Mouse (Mus musculus): ENCODE data around the gene Atp11b. TPM values are rescaled to one million over a fixed set of nuclear protein-coding genes. Genes with fewer than 3 reads are reported as not detected.

Gene Atp11b
- polyA plus RNA-seq, 2 experiments: 37.3 to 49.0 TPM

- no peaks in the 10 kb centered on the region for H3K4me1 ChIP-seq (ENCODE audit: control insufficient read depth, insufficient read depth, low read length)
- no peak overlapping the region for H3K9ac ChIP-seq (ENCODE audit: low read depth, low read length, severe bottlenecking)
- H3K4me2 ChIP-seq (replicated peaks; ENCODE audit: low read depth, low read length, severe bottlenecking): no peak overlapping the region
- H3K9me3 ChIP-seq (ENCODE audit: control insufficient read depth, low read length): no peaks in the 10 kb centered on the region
- DNase-seq (ENCODE audit: low spot score) (no peak), ATAC-seq (ENCODE audit: low FRiP score, low read depth) (no peak)
- no peak for TF ChIP-seq POLR2A (IDR thresholded peaks at IDR 0.05; ENCODE audit: borderline replicate concordance, extremely low read depth, insufficient read depth, insufficient read length)
- H3K27ac ChIP-seq (replicated peaks; ENCODE audit: low read depth, low read length): no peak overlapping the region
- 84% methylated on average over 3 of the region's 3 CpGs for whole genome bisulfite sequencing
- H3K4me3 ChIP-seq (replicated peaks; ENCODE audit: low read length): no peak overlapping the region
- H3K27me3 ChIP-seq (ENCODE audit: control insufficient read depth, insufficient read depth, low read length): no peaks in the 10 kb centered on the region
- H3K36me3 ChIP-seq (ENCODE audit: control insufficient read depth, insufficient read depth, low read length): no peaks in the 10 kb centered on the region
Observed at GRCm38 (mm10) chr3:35779748-35780147, 25.8 kb downstream of the Atp11b start.

- peaks cover 35% of the 10 kb centered on the region for H3K36me3 ChIP-seq (ENCODE audit: control insufficient read depth, insufficient read depth, low read length)
- no peak overlapping the region for H3K9ac ChIP-seq (ENCODE audit: low read depth, low read length, severe bottlenecking)
- WGBS: 87% methylated on average over 2 of the region's 2 CpGs
- ATAC-seq (ENCODE audit: low FRiP score, low read depth) (no peak), DNase-seq (ENCODE audit: low spot score) (no peak)
- no peak overlapping the region for H3K4me3 ChIP-seq (replicated peaks; ENCODE audit: low read length)
- H3K9me3 ChIP-seq (ENCODE audit: control insufficient read depth, low read length): no peaks in the 10 kb centered on the region
- H3K4me2 ChIP-seq (replicated peaks; ENCODE audit: low read depth, low read length, severe bottlenecking): no peak overlapping the region
- no peak overlapping the region for H3K27ac ChIP-seq (replicated peaks; ENCODE audit: low read depth, low read length)
- H3K27me3 ChIP-seq (ENCODE audit: control insufficient read depth, insufficient read depth, low read length): no peaks in the 10 kb centered on the region
- no peaks in the 10 kb centered on the region for H3K4me1 ChIP-seq (ENCODE audit: control insufficient read depth, insufficient read depth, low read length)
- TF ChIP-seq POLR2A (IDR thresholded peaks at IDR 0.05; ENCODE audit: borderline replicate concordance, extremely low read depth, insufficient read depth, insufficient read length): no peak
Observed at GRCm38 (mm10) chr3:35802040-35802439, 48.1 kb downstream of the Atp11b start.

GRCm38 (mm10) chr3:35819887-35820286 is 66.0 kb downstream of the Atp11b start:
- Histone ChIP-seq H3K9ac (ENCODE audit: low read depth, low read length, severe bottlenecking) (no peak overlapping the region), H3K4me3 (replicated peaks; ENCODE audit: low read length) (no peak overlapping the region), H3K27ac (replicated peaks; ENCODE audit: low read depth, low read length) (no peak overlapping the region), H3K36me3 (ENCODE audit: control insufficient read depth, insufficient read depth, low read length) (peaks cover 26% of the 10 kb centered on the region), H3K27me3 (ENCODE audit: control insufficient read depth, insufficient read depth, low read length) (no peaks in the 10 kb centered on the region), H3K4me1 (ENCODE audit: control insufficient read depth, insufficient read depth, low read length) (no peaks in the 10 kb centered on the region), H3K9me3 (ENCODE audit: control insufficient read depth, low read length) (no peaks in the 10 kb centered on the region), H3K4me2 (replicated peaks; ENCODE audit: low read depth, low read length, severe bottlenecking) (no peak overlapping the region)
- DNase-seq (ENCODE audit: low spot score): no peak
- 94% methylated on average over 3 of the region's 3 CpGs for WGBS
- no peak for TF ChIP-seq POLR2A (IDR thresholded peaks at IDR 0.05; ENCODE audit: borderline replicate concordance, extremely low read depth, insufficient read depth, insufficient read length)
- ATAC-seq (ENCODE audit: low FRiP score, low read depth): no peak

GRCm38 (mm10) chr3:35822036-35822435 is 68.1 kb downstream of the Atp11b start:
- WGBS: 85% methylated on average over 3 of the region's 3 CpGs
- ATAC-seq (ENCODE audit: low FRiP score, low read depth): no peak
- Histone ChIP-seq H3K36me3 (ENCODE audit: control insufficient read depth, insufficient read depth, low read length) (peaks cover 26% of the 10 kb centered on the region), H3K9ac (ENCODE audit: low read depth, low read length, severe bottlenecking) (no peak overlapping the region), H3K4me2 (replicated peaks; ENCODE audit: low read depth, low read length, severe bottlenecking) (no peak overlapping the region), H3K9me3 (ENCODE audit: control insufficient read depth, low read length) (no peaks in the 10 kb centered on the region), H3K27ac (replicated peaks; ENCODE audit: low read depth, low read length) (no peak overlapping the region), H3K27me3 (ENCODE audit: control insufficient read depth, insufficient read depth, low read length) (no peaks in the 10 kb centered on the region), H3K4me3 (replicated peaks; ENCODE audit: low read length) (no peak overlapping the region), H3K4me1 (ENCODE audit: control insufficient read depth, insufficient read depth, low read length) (no peaks in the 10 kb centered on the region)
- no peak for DNase-seq (ENCODE audit: low spot score)
- no peak for TF ChIP-seq POLR2A (IDR thresholded peaks at IDR 0.05; ENCODE audit: borderline replicate concordance, extremely low read depth, insufficient read depth, insufficient read length)

- WGBS: 92% methylated on average over 9 of the region's 9 CpGs
- peaks cover 12% of the 10 kb centered on the region for H3K36me3 ChIP-seq (ENCODE audit: control insufficient read depth, insufficient read depth, low read length)
- H3K27me3 ChIP-seq (ENCODE audit: control insufficient read depth, insufficient read depth, low read length): no peaks in the 10 kb centered on the region
- H3K9ac ChIP-seq (ENCODE audit: low read depth, low read length, severe bottlenecking): no peak overlapping the region
- no peak for TF ChIP-seq POLR2A (IDR thresholded peaks at IDR 0.05; ENCODE audit: borderline replicate concordance, extremely low read depth, insufficient read depth, insufficient read length)
- DNase-seq (ENCODE audit: low spot score) (no peak), ATAC-seq (ENCODE audit: low FRiP score, low read depth) (no peak)
- no peak overlapping the region for H3K27ac ChIP-seq (replicated peaks; ENCODE audit: low read depth, low read length)
- no peaks in the 10 kb centered on the region for H3K9me3 ChIP-seq (ENCODE audit: control insufficient read depth, low read length)
- no peaks in the 10 kb centered on the region for H3K4me1 ChIP-seq (ENCODE audit: control insufficient read depth, insufficient read depth, low read length)
- no peak overlapping the region for H3K4me3 ChIP-seq (replicated peaks; ENCODE audit: low read length)
- H3K4me2 ChIP-seq (replicated peaks; ENCODE audit: low read depth, low read length, severe bottlenecking): no peak overlapping the region
Observed at GRCm38 (mm10) chr3:35849326-35849725, 95.4 kb downstream of the Atp11b start.

- H3K9ac ChIP-seq (ENCODE audit: low read depth, low read length, severe bottlenecking): no peak overlapping the region
- no peak for DNase-seq (ENCODE audit: low spot score)
- no peak overlapping the region for H3K4me2 ChIP-seq (replicated peaks; ENCODE audit: low read depth, low read length, severe bottlenecking)
- H3K9me3 ChIP-seq (ENCODE audit: control insufficient read depth, low read length): no peaks in the 10 kb centered on the region
- TF ChIP-seq POLR2A (IDR thresholded peaks at IDR 0.05; ENCODE audit: borderline replicate concordance, extremely low read depth, insufficient read depth, insufficient read length): no peak
- H3K4me3 ChIP-seq (replicated peaks; ENCODE audit: low read length): no peak overlapping the region
- no peak for ATAC-seq (ENCODE audit: low FRiP score, low read depth)
- H3K36me3 ChIP-seq (ENCODE audit: control insufficient read depth, insufficient read depth, low read length): no peaks in the 10 kb centered on the region
- H3K4me1 ChIP-seq (ENCODE audit: control insufficient read depth, insufficient read depth, low read length): no peaks in the 10 kb centered on the region
- H3K27ac ChIP-seq (replicated peaks; ENCODE audit: low read depth, low read length): no peak overlapping the region
- no peaks in the 10 kb centered on the region for H3K27me3 ChIP-seq (ENCODE audit: control insufficient read depth, insufficient read depth, low read length)
Observed at GRCm38 (mm10) chr3:35883267-35883666, 129.4 kb downstream of the Atp11b start.
